Mouse (Mus musculus): ENCODE measurements around the gene Rora. TPM values are rescaled to one million over a fixed set of nuclear protein-coding genes. Genes with fewer than 3 reads are reported as not detected.
"Not testable (repeated sequence)": the region's sequence is repeated elsewhere in the genome, so short reads cannot be mapped to it uniquely, and the experiment has no call there.

Rora gene
- polyA plus RNA-seq, 1 experiment from 2014 or later: 4.4 TPM

DNA sequence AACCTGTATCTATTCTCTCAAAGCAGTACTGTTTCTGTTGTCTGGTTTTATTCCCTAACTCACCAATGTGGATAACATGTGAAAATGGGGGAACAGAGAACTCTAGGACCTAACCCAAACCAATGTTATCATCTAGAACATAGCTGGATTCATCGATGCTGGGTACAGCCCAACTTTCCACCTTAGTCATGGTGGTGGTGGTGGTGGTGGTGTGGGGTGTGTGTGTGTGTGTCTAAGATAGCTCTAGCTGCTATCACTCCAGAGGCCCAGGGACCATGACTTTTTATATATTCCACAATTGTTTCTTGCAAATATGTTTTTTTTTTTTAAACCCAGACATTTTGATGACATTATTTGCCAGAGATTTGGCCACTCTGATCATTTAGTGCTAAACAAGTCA is 433.7 kb downstream of the Rora start:
- Histone ChIP-seq H3K9me3 (ENCODE audit: control insufficient read depth, low read length) (no peaks in the 10 kb centered on the region), H3K36me3 (ENCODE audit: control insufficient read depth, insufficient read depth, low read length) (no peaks in the 10 kb centered on the region), H3K27ac (ENCODE audit: low read depth) (no peak overlapping the region), H3K27me3 (replicated peaks; ENCODE audit: control insufficient read depth, insufficient read depth, low read length) (no peaks in the 10 kb centered on the region), H3K9ac (ENCODE audit: low read length) (no peak overlapping the region), H3K4me1 (replicated peaks; ENCODE audit: control insufficient read depth, insufficient read depth, low read length) (peaks cover 6% of the 10 kb centered on the region), H3K4me3 (ENCODE audit: low read depth, low read length) (no peak overlapping the region), H3K4me2 (ENCODE audit: low read length) (no peak overlapping the region)
- ATAC-seq (replicated peaks; ENCODE audit: low FRiP score, low TSS enrichment, low read depth): no peak
- no peak for DNase-seq (ENCODE audit: low spot score)
- WGBS: 93% methylated on average over 1 of the region's 1 CpGs

GRCm38 (mm10) chr9:69090749-69091270 is 437.2 kb downstream of the Rora start:
- Histone ChIP-seq H3K36me3 (ENCODE audit: control insufficient read depth, insufficient read depth, low read length) (no peaks in the 10 kb centered on the region), H3K27ac (ENCODE audit: low read depth) (no peak overlapping the region), H3K9me3 (ENCODE audit: control insufficient read depth, low read length) (no peaks in the 10 kb centered on the region), H3K27me3 (replicated peaks; ENCODE audit: control insufficient read depth, insufficient read depth, low read length) (no peaks in the 10 kb centered on the region), H3K9ac (ENCODE audit: low read length) (no peak overlapping the region), H3K4me2 (ENCODE audit: low read length) (no peak overlapping the region), H3K4me1 (replicated peaks; ENCODE audit: control insufficient read depth, insufficient read depth, low read length) (peaks cover 4% of the 10 kb centered on the region), H3K4me3 (ENCODE audit: low read depth, low read length) (no peak overlapping the region)
- ATAC-seq (replicated peaks; ENCODE audit: low FRiP score, low TSS enrichment, low read depth) (no peak), DNase-seq (ENCODE audit: low spot score) (no peak)
- 78% methylated on average over 5 of the region's 5 CpGs for WGBS

- Histone ChIP-seq H3K4me3 (ENCODE audit: low read depth, low read length) (no peak overlapping the region), H3K27ac (ENCODE audit: low read depth) (peak overlapping the region; percentile 40; the same call in 1 of the 2 replicates), H3K4me1 (replicated peaks; ENCODE audit: control insufficient read depth, insufficient read depth, low read length) (peaks cover 4% of the 10 kb centered on the region), H3K9me3 (ENCODE audit: control insufficient read depth, low read length) (no peaks in the 10 kb centered on the region), H3K9ac (ENCODE audit: low read length) (no peak overlapping the region), H3K27me3 (replicated peaks; ENCODE audit: control insufficient read depth, insufficient read depth, low read length) (no peaks in the 10 kb centered on the region), H3K36me3 (ENCODE audit: control insufficient read depth, insufficient read depth, low read length) (no peaks in the 10 kb centered on the region), H3K4me2 (ENCODE audit: low read length) (no peak overlapping the region)
- DNase-seq (ENCODE audit: low spot score): peak; percentile 67
- WGBS: 55% methylated on average over 15 of the region's 15 CpGs
- no peak for ATAC-seq (replicated peaks; ENCODE audit: low FRiP score, low TSS enrichment, low read depth)
Measured at GRCm38 (mm10) chr9:69092119-69093013, 438.8 kb downstream of the Rora start.

- not testable (repeated sequence) for H3K4me1 ChIP-seq (replicated peaks; ENCODE audit: control insufficient read depth, insufficient read depth, low read length); H3K27me3 ChIP-seq (replicated peaks; ENCODE audit: control insufficient read depth, insufficient read depth, low read length); H3K4me3 ChIP-seq (ENCODE audit: low read depth, low read length); H3K9ac ChIP-seq (ENCODE audit: low read length); H3K36me3 ChIP-seq (ENCODE audit: control insufficient read depth, insufficient read depth, low read length); H3K4me2 ChIP-seq (ENCODE audit: low read length); H3K27ac ChIP-seq (ENCODE audit: low read depth); H3K9me3 ChIP-seq (ENCODE audit: control insufficient read depth, low read length); ATAC-seq (replicated peaks; ENCODE audit: low FRiP score, low TSS enrichment, low read depth); DNase-seq (ENCODE audit: low spot score)
- 93% methylated on average over 5 of the region's 5 CpGs for WGBS
Measured at GRCm38 (mm10) chr9:69100153-69100756, 446.7 kb downstream of the Rora start.

DNA sequence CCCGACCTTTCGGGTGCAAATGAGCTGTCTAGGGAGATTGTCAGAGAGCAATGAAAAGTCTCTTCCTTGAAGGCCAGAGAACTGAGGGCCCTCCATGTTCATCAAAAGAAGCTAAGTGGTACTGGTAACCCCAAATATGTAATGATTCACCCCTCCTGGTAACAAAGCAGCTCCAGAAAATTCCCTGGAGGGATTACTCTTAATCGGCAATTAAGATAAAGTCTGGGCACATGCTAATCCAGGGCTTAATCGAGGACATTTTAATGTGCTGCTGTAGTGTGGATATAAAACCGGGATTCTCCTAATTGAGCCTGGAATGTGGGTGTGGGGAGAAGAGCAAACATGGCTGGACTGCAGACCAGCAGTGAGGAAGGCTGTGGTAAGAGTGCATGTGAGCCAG is 450.7 kb downstream of the Rora start:
- H3K4me2 ChIP-seq (ENCODE audit: low read length): no peak overlapping the region
- H3K27me3 ChIP-seq (replicated peaks; ENCODE audit: control insufficient read depth, insufficient read depth, low read length): no peaks in the 10 kb centered on the region
- no peak overlapping the region for H3K27ac ChIP-seq (ENCODE audit: low read depth)
- H3K9me3 ChIP-seq (ENCODE audit: control insufficient read depth, low read length): no peaks in the 10 kb centered on the region
- H3K36me3 ChIP-seq (ENCODE audit: control insufficient read depth, insufficient read depth, low read length): no peaks in the 10 kb centered on the region
- no peaks in the 10 kb centered on the region for H3K4me1 ChIP-seq (replicated peaks; ENCODE audit: control insufficient read depth, insufficient read depth, low read length)
- no peak for DNase-seq (ENCODE audit: low spot score)
- no peak overlapping the region for H3K4me3 ChIP-seq (ENCODE audit: low read depth, low read length)
- ATAC-seq (replicated peaks; ENCODE audit: low FRiP score, low TSS enrichment, low read depth): no peak
- WGBS: 61% methylated on average over 5 of the region's 5 CpGs
- H3K9ac ChIP-seq (ENCODE audit: low read length): no peak overlapping the region

- Histone ChIP-seq H3K4me2 (ENCODE audit: low read length) (no peak overlapping the region), H3K9me3 (ENCODE audit: control insufficient read depth, low read length) (no peaks in the 10 kb centered on the region), H3K4me1 (replicated peaks; ENCODE audit: control insufficient read depth, insufficient read depth, low read length) (no peaks in the 10 kb centered on the region), H3K27me3 (replicated peaks; ENCODE audit: control insufficient read depth, insufficient read depth, low read length) (no peaks in the 10 kb centered on the region), H3K4me3 (ENCODE audit: low read depth, low read length) (no peak overlapping the region), H3K36me3 (ENCODE audit: control insufficient read depth, insufficient read depth, low read length) (no peaks in the 10 kb centered on the region), H3K9ac (ENCODE audit: low read length) (no peak overlapping the region), H3K27ac (ENCODE audit: low read depth) (no peak overlapping the region)
- DNase-seq (ENCODE audit: low spot score): no peak
- ATAC-seq (replicated peaks; ENCODE audit: low FRiP score, low TSS enrichment, low read depth): no peak
- WGBS: 87% methylated on average over 2 of the region's 2 CpGs
Measured at GRCm38 (mm10) chr9:69109618-69110300, 456.2 kb downstream of the Rora start.

DNA sequence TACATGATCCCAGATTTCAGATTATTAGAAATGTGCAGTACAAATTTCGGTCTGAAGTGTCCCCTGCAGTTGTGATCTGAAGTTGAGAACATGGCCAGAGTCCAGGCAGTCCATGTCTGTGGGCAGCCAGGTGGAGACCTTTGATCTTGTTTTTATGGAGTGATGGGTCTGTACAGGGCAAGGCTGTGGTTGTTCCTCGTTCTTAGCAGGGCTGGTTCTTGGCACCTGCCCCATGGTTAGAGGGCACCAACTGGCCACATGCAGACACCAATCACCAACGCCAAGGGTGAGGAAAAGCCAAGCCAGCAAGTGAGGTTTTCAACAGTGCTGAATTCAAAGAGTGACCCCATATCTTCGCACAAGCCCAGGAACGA is 456.7 kb downstream of the Rora start:
- 69% methylated on average over 5 of the region's 5 CpGs for WGBS
- H3K4me2 ChIP-seq (ENCODE audit: low read length): no peak overlapping the region
- DNase-seq (ENCODE audit: low spot score) (no peak), ATAC-seq (replicated peaks; ENCODE audit: low FRiP score, low TSS enrichment, low read depth) (no peak)
- H3K4me1 ChIP-seq (replicated peaks; ENCODE audit: control insufficient read depth, insufficient read depth, low read length): no peaks in the 10 kb centered on the region
- H3K9ac ChIP-seq (ENCODE audit: low read length): no peak overlapping the region
- H3K36me3 ChIP-seq (ENCODE audit: control insufficient read depth, insufficient read depth, low read length): no peaks in the 10 kb centered on the region
- H3K4me3 ChIP-seq (ENCODE audit: low read depth, low read length): no peak overlapping the region
- no peaks in the 10 kb centered on the region for H3K27me3 ChIP-seq (replicated peaks; ENCODE audit: control insufficient read depth, insufficient read depth, low read length)
- no peaks in the 10 kb centered on the region for H3K9me3 ChIP-seq (ENCODE audit: control insufficient read depth, low read length)
- no peak overlapping the region for H3K27ac ChIP-seq (ENCODE audit: low read depth)

- Histone ChIP-seq H3K27ac (ENCODE audit: low read depth) (no peak overlapping the region), H3K9ac (ENCODE audit: low read length) (no peak overlapping the region), H3K9me3 (ENCODE audit: control insufficient read depth, low read length) (no peaks in the 10 kb centered on the region), H3K4me1 (replicated peaks; ENCODE audit: control insufficient read depth, insufficient read depth, low read length) (no peaks in the 10 kb centered on the region), H3K4me3 (ENCODE audit: low read depth, low read length) (no peak overlapping the region), H3K27me3 (replicated peaks; ENCODE audit: control insufficient read depth, insufficient read depth, low read length) (no peaks in the 10 kb centered on the region), H3K4me2 (ENCODE audit: low read length) (no peak overlapping the region), H3K36me3 (ENCODE audit: control insufficient read depth, insufficient read depth, low read length) (no peaks in the 10 kb centered on the region)
- ATAC-seq (replicated peaks; ENCODE audit: low FRiP score, low TSS enrichment, low read depth) (no peak), DNase-seq (ENCODE audit: low spot score) (no peak)
- WGBS: 53% methylated on average over 6 of the region's 6 CpGs
Measured at GRCm38 (mm10) chr9:69110706-69111105, 457.1 kb downstream of the Rora start.

Measured in intestine, embryonic 14.5 days (tissue).